Mouse (Mus musculus) kidney, adult 2 months (tissue): ENCODE measurements at regions not wholly inside any gene's neighbourhood (a gene's known extent, or its start where the extent isn't known, plus 50 kb on each side); places are given as distances from the start of the nearest gene placed in this dataset.

ENCODE experiments used
- CTCF ChIP-seq: fragments of 200-500 bp; conservative IDR thresholded peaks from 2 replicates; pipeline ENCODE4 v1.5.1; 2011; ENCODE audit warnings: low read depth, mild to moderate bottlenecking, control low read depth, low read length, moderate library complexity, mixed read lengths; ENCODE audit not compliant: insufficient read depth, insufficient read length
- POLR2A ChIP-seq: fragments of 200-500 bp; IDR thresholded peaks from one replicate; pipeline ENCODE4 v1.6.1; 2011; ENCODE audit warnings: low read depth, low read length, control low read depth

- TF ChIP-seq CTCF (no peak), POLR2A (no peak)
These were observed 102.9 kb upstream of the Ctso start for GRCm38 (mm10) chr3:81829525-81829924.
